Mouse (Mus musculus) cerebellum, adult 11-12 months (tissue): ENCODE measurements around the gene Fhit.

Experiments used
- DNase-seq: peaks from one replicate; pipeline ENCODE4 v3.0.0; 2022

Fhit gene

DNA sequence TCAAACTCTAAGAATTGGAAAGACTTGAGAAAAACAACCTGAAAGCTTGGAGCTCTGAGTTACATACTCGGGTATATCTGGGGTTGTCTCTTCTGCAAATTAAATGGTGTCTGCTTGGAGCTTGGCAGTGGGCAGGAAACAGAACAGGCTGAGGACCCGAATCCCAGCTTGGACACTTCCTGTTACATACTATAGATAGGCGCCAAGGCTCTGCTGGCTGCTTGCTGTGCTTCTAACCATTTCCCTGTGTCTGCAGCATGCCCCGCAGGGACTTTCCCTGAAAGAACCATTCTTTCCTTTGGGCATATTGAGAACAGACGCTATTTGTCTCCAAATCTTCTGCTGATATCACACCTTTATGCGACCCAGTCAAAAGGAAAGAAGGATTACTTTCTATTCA, 1606.0 kb downstream of the Fhit start:
- DNase-seq: no peak

DNA sequence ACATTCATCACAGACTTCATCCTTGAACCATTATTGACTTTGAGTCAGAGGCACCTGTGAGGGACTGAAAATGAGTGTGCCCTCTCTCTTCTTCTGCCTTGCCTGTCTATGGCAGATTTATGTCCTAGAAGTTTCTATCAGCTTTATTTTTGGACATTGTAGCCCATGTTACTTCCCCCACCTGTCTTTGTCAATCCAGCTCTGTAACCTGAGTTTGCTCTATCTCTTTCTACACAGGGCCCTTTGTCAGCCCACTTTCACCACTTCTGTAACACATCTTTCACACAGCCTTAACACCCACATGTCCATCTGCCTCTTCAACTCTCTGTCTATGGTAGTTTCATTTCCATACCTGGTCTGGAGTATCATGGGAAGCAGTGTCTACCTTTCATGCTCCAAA, 1609.7 kb downstream of the Fhit start:
- no peak for DNase-seq

DNA sequence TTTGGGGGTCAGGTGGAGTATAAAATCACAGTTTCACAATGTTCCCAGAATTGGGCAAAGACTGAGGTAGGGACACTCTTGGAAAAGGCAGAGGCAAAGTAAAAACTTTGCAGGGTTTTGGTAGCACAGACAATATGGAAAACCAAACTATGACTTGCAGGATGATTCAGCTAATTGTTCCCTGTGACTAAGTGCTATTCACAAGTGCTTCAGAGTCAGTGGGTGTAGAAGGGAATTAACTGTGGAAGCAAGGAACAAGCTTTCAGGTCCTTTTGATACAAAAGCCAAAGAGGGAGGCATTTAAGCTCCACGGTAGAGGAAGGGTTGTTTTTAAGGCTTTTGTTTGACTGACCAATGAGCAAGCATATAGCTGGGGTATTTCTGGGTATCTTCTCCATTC, 1613.9 kb downstream of the Fhit start:
- no peak for DNase-seq

DNA sequence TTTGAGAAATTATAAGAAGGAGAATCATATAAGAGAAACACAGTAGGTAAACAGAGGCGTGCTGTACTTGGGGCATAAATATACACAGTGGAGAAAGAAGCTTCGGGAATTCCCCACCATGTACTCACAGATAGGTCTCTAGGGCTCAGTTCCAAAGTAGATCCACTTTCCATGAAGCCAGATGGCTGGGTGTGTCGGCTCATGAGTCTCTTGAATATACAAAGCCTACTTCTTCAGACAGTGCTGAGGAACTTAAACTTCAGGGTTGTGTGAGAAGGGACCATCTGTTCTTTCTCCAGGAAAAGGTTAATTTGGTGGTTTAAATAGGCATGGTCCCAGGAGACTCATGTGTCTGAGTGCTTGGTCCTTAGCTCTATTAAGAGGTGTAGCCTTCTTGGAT, 1617.5 kb downstream of the Fhit start:
- no peak for DNase-seq

DNA sequence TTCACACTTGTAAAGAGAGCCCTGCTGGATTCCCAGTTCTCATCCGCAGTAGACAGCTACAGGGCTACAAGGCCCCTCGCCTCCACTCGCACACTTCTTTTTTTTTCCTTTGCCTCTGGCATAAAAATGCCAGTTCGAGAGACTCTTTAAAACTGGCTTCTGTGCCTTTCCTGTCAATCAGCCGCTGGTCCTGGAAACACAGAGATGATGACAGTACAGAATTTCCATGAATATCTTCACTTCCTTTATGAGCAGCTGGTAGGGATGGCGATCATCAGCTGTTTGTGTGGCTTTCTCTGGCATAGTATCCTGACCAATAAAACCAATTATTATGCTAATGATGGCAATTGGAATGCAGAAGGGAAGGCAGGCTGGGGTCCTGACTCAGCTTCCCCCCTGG, 1626.3 kb downstream of the Fhit start:
- DNase-seq: no peak

DNA sequence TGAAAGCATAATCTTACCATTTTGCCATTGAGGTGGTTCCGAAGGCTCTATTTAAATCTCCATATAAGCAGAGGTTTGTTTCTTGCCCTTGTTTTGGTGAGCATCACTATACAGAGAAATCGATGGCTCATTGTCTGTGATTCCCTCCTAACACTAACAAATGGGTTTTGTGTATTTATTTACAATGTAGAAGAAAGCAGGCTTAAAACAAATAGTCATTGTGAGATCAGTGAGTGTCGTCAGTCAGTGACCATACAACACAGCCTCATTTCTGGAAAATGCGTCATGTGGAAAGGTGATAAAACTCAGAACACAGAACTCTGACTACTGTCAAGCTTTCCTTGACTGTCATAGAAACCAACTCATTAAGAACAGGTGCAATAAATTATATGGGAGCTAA, 1632.6 kb downstream of the Fhit start:
- DNase-seq: no peak

DNA sequence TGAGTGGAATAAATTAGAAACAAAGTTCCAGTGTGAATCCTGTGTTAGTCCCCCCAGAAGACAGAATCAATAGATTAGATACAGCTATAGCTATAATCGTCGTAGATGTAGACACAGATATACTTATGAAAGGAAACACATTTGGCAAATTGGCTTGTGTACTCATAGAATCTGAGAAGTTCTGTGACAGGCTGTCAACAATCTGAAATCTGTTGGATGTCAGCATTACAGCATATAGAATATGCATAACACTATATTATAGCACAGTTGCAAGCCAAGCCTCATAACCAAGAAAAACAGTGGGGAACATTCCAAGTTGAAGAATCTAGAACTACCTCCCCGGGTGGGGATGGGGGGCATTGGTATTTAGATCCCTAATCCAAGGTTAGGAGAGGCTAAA, 1635.7 kb downstream of the Fhit start:
- no peak for DNase-seq

DNA sequence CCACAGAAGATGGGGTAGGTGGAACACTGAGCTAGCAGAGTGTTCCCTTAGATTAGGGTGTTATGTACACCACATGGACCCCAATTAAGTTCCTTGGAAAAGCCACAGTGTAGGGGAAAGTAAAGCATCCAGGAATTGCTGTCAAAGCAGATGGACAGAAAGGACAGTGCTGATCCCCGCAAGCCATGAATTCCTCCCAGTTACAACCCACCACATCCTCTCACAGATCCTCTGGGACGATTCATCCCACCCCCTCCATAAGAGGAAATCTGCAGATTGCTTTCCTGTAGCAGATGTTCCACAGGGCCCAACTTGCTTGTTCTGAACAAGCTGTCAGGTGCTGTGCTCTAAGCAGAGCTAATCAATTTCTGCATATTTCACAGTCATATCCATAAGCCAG, 1644.2 kb downstream of the Fhit start:
- DNase-seq: no peak

DNA sequence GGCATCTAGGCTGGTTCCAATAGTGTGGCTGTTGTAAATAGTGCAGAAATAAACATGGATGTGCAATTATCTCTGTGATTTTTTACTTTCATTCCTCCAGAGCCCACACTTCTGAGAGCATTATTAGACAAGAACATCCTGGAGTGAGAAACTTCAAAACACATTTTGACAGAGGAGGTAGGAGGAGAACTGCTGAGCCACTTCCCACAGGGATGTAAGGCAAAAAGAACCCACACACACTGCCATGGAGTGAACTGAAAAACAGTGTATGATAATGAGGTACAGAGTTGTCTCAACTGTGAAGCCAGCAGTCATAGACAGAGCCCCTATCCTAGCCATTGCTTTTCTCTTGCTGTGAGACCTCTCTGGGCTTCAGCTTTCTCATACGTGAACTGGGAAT, 1652.2 kb downstream of the Fhit start:
- DNase-seq: no peak
